Mouse (Mus musculus) limb, embryonic 10.5 days (tissue): ENCODE measurements around the gene Syngap1. TPM values are rescaled to one million over a fixed set of nuclear protein-coding genes. Genes with fewer than 3 reads are reported as not detected.

Source experiments
- DNase-seq: peaks from one replicate; pipeline ENCODE4 v3.0.0-alpha.2; 2017; ENCODE audit warnings: low spot score
- H3K27ac ChIP-seq: fragments of 300-500 bp; sonication (generic); 2 replicates; pipeline ENCODE4 v1.5.1; 2016; ENCODE audit warnings: mild to moderate bottlenecking
- H3K27me3 ChIP-seq: fragments of 300-500 bp; sonication (generic); 2 replicates; pipeline ENCODE4 v1.6.1; 2016; ENCODE audit warnings: low read depth, mild to moderate bottlenecking; ENCODE audit not compliant: poor library complexity, severe bottlenecking
- H3K36me3 ChIP-seq: fragments of 300-500 bp; sonication (generic); 2 replicates; pipeline ENCODE4 v1.6.1; 2016; ENCODE audit warnings: mild to moderate bottlenecking, moderate library complexity
- H3K4me1 ChIP-seq: fragments of 300-500 bp; sonication (generic); 2 replicates; pipeline ENCODE4 v1.6.1; 2016
- H3K4me3 ChIP-seq: fragments of 300-500 bp; sonication (generic); 2 replicates; pipeline ENCODE4 v1.5.1; 2016; ENCODE audit warnings: mild to moderate bottlenecking, moderate library complexity
- H3K9me3 ChIP-seq: fragments of 300-500 bp; sonication (generic); replicated peaks from 2 replicates; pipeline ENCODE4 v1.6.1; 2016; ENCODE audit warnings: mild to moderate bottlenecking
- WGBS: fragments of 180-500 bp; shearing (Covaris S2); methylation state at CpG from one replicate; pipeline ENCODE4 v1.1.7; 2016; 5-methylcytosine and 5-hydroxymethylcytosine counted together
- microRNA-seq: library from miRNA; unstranded; fragments of <30 nt; microRNA quantifications from one replicate; pipeline ENCODE4, GENCODE M21; 2017
- polyA plus RNA-seq: library from polyadenylated mRNA; unstranded; fragments of >200 nt; fragmentation: Nextera tagmentation; extraction: Ambion mirVana; gene quantifications from 2 replicates; pipeline ENCODE4 v1.2.1, GENCODE M21; 2016

Gene Syngap1
- polyA plus RNA-seq, 1 experiment from 2014 or later: 2.8 TPM

DNA sequence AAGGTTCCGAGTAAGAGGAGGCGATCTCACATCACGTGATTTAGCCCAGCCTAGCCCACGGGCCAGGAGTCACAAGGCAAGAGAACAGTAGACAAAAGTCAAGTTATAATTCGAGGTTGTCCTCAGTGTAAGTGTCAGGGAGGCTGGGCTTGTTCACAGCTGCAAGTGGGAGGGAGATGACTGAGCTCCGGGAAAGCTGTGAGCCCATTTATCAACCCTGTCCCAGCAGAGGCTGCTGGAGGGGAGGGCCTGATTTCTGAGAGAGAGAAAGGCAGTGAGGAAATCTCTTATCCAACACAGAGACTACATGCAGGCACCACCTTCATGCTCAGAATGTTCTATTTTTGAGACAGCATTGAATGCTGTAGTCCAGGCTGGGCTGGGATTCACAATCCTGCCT lies 71.9 kb downstream of the Syngap1 start:
- Histone ChIP-seq H3K4me1 (peaks cover 29% of the 10 kb centered on the region), H3K4me3 (peak overlapping the region; percentile 3; the same call in 1 of the 2 replicates), H3K9me3 (no peaks in the 10 kb centered on the region), H3K36me3 (no peaks in the 10 kb centered on the region), H3K27ac (peak overlapping the region; percentile 46; the same call in 1 of the 2 replicates), H3K27me3 (no peaks in the 10 kb centered on the region)
- DNase-seq: no peak
- 32% methylated on average over 6 of the region's 6 CpGs for WGBS

DNA sequence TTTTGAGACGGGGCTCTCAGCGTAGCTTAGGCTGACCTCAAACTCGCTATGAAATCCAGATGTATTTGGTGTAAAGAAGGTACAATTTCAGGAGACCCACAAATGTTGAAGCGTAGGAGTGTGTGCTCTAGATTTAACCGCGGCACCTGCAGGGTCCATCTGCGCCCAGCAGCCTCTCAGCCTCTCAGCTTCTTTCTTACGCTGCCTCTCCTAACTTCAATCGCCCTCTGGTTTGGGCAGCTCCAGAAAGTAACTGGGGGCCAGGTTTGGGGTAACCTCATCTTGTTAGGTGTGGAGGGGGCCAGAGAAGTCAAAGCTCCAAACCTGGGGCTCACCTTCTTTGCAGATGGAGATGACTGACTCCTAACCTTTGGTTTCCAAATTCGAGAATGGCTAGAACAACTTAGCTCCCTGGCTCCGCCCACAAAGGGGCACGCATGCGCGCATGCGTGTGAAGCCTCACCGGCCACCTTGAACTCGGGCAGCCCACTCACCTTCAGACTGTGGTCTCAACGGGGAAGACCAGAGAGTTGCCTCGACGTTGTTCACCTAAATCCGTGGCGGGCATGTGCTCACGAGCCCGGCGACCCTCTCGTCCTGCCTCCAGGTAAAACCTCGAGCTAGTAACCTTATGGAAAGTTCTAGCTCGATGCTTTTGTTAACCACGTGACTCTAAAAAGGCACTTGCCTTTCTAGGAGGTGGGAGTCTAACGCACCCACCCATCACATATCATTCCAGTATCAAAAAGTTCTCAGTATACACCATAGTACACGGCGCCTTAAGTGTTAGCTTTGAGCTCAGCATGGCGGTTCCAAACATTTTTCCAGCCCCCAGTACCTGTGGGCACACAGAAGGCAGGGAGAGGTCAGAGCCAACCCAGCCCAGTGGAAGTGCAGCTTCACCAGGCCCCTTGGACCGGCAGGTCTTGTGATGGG lies 76.8 kb downstream of the Syngap1 start:
- H3K4me3 ChIP-seq: peak overlapping the region; percentile 51
- H3K9me3 ChIP-seq: no peaks in the 10 kb centered on the region
- no peaks in the 10 kb centered on the region for H3K27me3 ChIP-seq
- peaks cover 36% of the 10 kb centered on the region for H3K36me3 ChIP-seq
- peak; percentile 91 for DNase-seq
- WGBS: 8% methylated on average over 34 of the region's 34 CpGs
- H3K27ac ChIP-seq: peak overlapping the region; percentile 83
- peaks cover 21% of the 10 kb centered on the region for H3K4me1 ChIP-seq

DNA sequence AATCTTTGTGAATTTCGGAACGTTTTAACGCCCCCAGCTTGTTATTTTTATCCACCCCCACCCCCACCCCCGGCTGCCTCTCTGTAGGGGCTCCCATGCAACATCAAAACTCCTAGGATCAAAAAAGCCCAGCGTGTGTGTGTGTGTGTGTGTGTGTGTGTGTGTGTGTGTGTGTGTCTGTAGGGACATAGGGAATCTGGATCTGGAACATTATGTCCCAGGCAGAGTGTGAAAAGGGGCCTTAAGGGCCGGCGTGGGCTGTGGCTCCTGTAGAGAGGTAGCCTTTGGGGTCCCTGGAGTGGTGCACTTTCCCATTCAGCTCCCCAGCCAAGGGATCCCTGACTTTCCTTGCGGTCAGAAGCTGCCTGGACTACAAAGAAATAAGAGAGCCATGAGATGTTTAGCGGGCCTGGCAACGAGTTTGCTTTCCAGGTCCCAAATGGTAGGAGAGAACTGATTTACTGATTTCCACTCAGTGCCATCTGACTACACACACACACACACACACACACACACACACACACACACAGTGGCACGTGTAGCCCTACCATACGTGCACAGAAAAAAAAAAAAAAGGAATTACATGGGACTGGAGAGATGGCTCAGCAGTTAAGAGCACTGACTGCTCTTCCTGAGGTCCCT lies 77.6 kb downstream of the Syngap1 start:
- 38% methylated on average over 12 of the region's 12 CpGs for WGBS
- Histone ChIP-seq H3K9me3 (no peaks in the 10 kb centered on the region), H3K27ac (peak overlapping the region; percentile 83), H3K4me1 (peaks cover 18% of the 10 kb centered on the region), H3K4me3 (peak overlapping the region; percentile 51), H3K36me3 (peaks cover 44% of the 10 kb centered on the region), H3K27me3 (no peaks in the 10 kb centered on the region)
- no peak for DNase-seq

DNA sequence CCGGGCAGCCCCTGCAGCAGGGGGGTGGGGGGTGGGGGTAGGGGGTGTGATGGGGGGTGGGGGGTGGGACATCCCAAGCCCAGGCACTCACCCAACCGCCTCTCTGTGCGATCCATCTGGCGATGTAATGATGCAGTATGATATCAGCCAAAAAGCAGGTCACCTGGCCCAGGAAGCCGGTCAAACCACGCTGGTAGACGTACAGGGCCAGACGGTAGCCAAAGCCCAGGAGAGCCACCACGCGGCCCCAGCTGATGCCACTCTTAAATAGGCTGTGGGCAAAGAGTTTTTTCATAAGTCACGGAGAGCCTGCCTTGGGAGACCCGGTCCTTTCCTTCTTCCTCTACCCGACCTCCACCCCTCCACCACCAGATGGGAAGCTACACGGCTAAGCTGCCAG lies 80.0 kb downstream of the Syngap1 start:
- DNase-seq: no peak
- Histone ChIP-seq H3K36me3 (peaks cover 68% of the 10 kb centered on the region), H3K4me1 (peaks cover 18% of the 10 kb centered on the region), H3K4me3 (no peak overlapping the region), H3K9me3 (no peaks in the 10 kb centered on the region), H3K27me3 (no peaks in the 10 kb centered on the region), H3K27ac (no peak overlapping the region)
- 93% methylated on average over 14 of the region's 14 CpGs for WGBS

- H3K9me3 ChIP-seq: no peaks in the 10 kb centered on the region
- no peak for DNase-seq
- no peak overlapping the region for H3K4me3 ChIP-seq
- H3K27ac ChIP-seq: no peak overlapping the region
- peaks cover 18% of the 10 kb centered on the region for H3K4me1 ChIP-seq
- WGBS: 92% methylated on average over 9 of the region's 9 CpGs
- peaks cover 72% of the 10 kb centered on the region for H3K36me3 ChIP-seq
- no peaks in the 10 kb centered on the region for H3K27me3 ChIP-seq
Observed at GRCm38 (mm10) chr17:27021736-27022135, 80.7 kb downstream of the Syngap1 start.

Small RNA genes lying within 50 kb of the gene (microRNA-seq; reads per million reads assigned to microRNA genes)
- gene Gm27775 (not detected), gene Mir3083 (not detected), gene Mir6968 (not detected)

Other genes with a start within 250 kb of the Syngap1 start
- 1.7 and 2.9 TPM in 2 replicates for gene Crebrf, start 225.6 kb upstream of the Syngap1 start, polyA plus RNA-seq
- 46.0 and 46.9 TPM in 2 replicates for gene Bnip1, start 160.2 kb upstream of the Syngap1 start, polyA plus RNA-seq
- 0.10 and 0.14 TPM in 2 replicates for gene Nkx2-5, start 96.2 kb upstream of the Syngap1 start, polyA plus RNA-seq
- 12.3 and 12.6 TPM in 2 replicates for gene Kifc5b, start 24.2 kb upstream of the Syngap1 start, polyA plus RNA-seq
- gene Phf1, start 8.2 kb upstream of the Syngap1 start, polyA plus RNA-seq: 3.5 and 5.0 TPM in 2 replicates
- 184 and 188 TPM in 2 replicates for gene Cuta, start 1.7 kb upstream of the Syngap1 start, polyA plus RNA-seq
- 20.6 and 22.0 TPM in 2 replicates for gene Zbtb9, start 31.9 kb downstream of the Syngap1 start, polyA plus RNA-seq
- 3.7 and 4.6 TPM in 2 replicates for gene Bak1, start 87.8 kb downstream of the Syngap1 start, polyA plus RNA-seq
- gene Itpr3, start 116.1 kb downstream of the Syngap1 start, polyA plus RNA-seq: 4.3 and 4.8 TPM in 2 replicates
- 400 and 433 TPM in 2 replicates for gene Uqcc2, start 192.7 kb downstream of the Syngap1 start, polyA plus RNA-seq
- gene Ip6k3, start 226.5 kb downstream of the Syngap1 start, polyA plus RNA-seq: not detected in 2 replicates